Mouse (Mus musculus): Measurements from ENCODE around the gene Scap. TPM values are rescaled to one million over a fixed set of nuclear protein-coding genes. Genes with fewer than 3 reads are reported as not detected.
"Not testable (repeated sequence)": the region's sequence is repeated elsewhere in the genome, so short reads cannot be mapped to it uniquely, and the experiment has no call there.

The Scap gene
- polyA plus RNA-seq, 1 experiment: 41.2 TPM

DNA sequence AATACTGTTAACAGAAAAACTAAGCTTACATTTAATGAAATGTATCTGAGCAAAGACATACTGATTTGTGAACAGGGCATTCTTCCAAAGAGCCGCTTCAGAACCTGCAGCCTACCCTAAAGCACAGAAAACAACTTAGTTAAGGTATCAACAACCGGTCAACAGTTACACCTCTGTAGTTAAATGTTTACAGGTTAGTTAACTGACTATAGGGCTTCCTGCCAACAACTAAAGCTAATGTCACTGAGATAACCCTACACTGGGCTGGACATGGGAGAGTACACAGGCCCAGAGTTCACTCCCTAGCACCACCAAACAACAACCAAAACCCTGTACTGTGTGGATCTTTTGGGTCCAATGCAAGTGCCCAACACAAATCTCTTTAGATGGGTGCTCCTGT, 69.6 kb downstream of the Scap start:
- Histone ChIP-seq H3K4me1 (ENCODE audit: control insufficient read depth, insufficient read depth, low read length) (0 out of 2 replicates have a peak, but pooled peaks cover 2% of the 10 kb centered on the region), H3K27ac (ENCODE audit: insufficient read depth, low read length) (no peak overlapping the region), H3K4me3 (ENCODE audit: insufficient read depth, low read length) (no peak overlapping the region)
- no peak for TF ChIP-seq POLR2A (IDR thresholded peaks at IDR 0.05; ENCODE audit: low read depth, low read length)
- no peak for TF ChIP-seq CTCF (IDR thresholded peaks at IDR 0.05; ENCODE audit: borderline replicate concordance, insufficient read depth, low read length)

DNA sequence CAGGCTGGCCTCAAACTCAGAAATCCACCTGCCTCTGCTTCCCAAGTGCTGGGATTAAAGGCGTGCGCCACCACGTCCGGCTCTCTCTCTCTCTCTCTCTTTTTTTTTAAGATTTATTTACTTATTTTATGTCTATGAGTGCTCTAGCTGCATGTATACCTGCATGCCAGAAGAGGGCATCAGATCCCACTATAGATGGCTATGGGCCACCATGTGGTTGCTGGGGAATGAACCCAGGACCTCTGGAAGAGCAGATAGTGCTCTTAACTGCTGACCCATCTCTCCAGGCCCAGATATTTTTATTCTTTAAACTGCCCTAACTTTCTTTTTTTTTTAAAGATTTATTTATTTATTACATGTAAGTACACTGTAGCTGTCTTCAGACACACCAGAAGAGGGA, 70.2 kb downstream of the Scap start:
- not testable (repeated sequence) for H3K27ac ChIP-seq (ENCODE audit: insufficient read depth, low read length)

DNA sequence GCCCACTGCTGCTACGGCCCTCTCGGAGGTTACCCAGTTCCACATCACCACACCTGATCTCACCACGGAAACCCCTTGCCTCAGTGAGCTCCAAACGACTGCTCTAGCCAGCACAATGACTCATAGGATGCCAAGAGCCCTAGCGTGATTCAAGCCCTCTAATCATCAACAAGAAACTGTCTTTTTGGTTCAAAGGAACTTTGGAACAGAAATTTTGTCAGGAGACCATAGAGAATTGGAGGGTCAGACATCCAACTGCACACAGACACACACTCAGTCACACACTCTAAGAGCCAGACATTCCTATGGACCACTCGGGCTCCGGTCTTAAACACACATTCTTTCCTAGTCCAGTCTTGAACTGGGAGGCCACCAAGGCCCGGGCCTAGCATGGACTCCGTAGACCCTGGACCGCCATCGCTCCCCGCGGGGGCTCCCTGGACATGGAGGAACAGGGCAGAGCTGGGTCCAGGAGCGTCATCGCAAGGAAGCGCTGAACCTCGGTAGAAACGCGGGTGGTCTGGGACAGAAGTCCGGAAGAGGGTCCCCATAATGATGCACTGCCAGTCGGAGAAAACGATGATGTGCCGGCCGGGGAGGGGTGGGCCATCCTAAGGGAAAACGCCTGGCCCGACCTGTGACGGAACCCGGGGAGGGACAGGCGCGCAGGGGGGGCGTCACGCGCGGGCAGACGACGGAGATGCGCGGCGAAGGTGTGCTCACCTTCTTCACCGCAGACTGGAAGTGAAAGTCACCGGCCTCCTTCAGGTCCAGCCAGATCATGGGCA, 74.4 kb downstream of the Scap start:
- TF ChIP-seq CTCF (IDR thresholded peaks at IDR 0.05; ENCODE audit: borderline replicate concordance, insufficient read depth, low read length): no peak
- no peak; the same call in 1 of the 2 replicates for TF ChIP-seq POLR2A (IDR thresholded peaks at IDR 0.05; ENCODE audit: low read depth, low read length)
- H3K4me1 ChIP-seq (ENCODE audit: control insufficient read depth, insufficient read depth, low read length): no peaks in the 10 kb centered on the region
- H3K4me3 ChIP-seq (ENCODE audit: insufficient read depth, low read length): peak overlapping the region; percentile 94
- peak overlapping the region; percentile 68 for H3K27ac ChIP-seq (ENCODE audit: insufficient read depth, low read length)

More for the DNA sequence above, 70.2 kb downstream of the Scap start:
- not testable (repeated sequence) for H3K4me3 ChIP-seq (ENCODE audit: insufficient read depth, low read length); H3K4me1 ChIP-seq (ENCODE audit: control insufficient read depth, insufficient read depth, low read length)

DNA sequence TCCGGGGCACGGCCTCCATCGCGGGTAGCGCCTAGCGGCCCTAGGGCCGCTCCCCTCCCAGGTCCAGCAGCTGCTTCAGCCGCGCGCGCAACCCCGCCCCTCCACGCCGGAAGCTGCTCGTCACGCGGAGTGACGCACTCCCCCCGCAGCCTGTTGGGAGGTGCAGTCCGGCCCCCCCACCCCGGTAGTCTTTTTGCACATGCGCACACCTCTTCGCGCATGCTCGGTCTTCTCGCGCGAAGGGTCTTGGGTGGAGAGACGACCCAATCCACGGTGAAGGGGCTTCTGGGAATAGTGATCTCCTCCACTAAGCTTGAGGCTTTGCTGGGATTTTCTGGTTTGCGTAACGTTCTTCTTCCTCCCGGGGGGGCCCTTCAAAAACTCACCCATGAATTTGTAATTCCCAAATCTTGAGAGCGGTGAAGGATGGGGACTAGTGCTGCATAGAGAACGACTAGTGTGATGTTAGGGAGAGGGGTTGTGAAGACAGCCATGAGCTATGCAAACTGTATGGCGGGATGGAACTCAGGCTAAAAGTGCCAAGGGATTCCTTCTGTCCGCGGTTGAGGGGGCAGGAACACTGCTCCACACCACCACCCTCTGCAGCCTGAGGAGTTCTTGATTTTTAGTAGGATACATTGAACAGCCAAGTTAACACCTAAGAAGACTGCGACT, 75.1 kb downstream of the Scap start, which contains the start of gene Ptpn23:
TSS of gene Ptpn23 (minus strand) at position 115 of the 675 bp plus-strand sequence.
- H3K4me1 ChIP-seq (ENCODE audit: control insufficient read depth, insufficient read depth, low read length): no peaks in the 10 kb centered on the region
- TF ChIP-seq CTCF (IDR thresholded peaks at IDR 0.05; ENCODE audit: borderline replicate concordance, insufficient read depth, low read length): no peak
- TF ChIP-seq POLR2A (IDR thresholded peaks at IDR 0.05; ENCODE audit: low read depth, low read length): peak; percentile 66
- H3K27ac ChIP-seq (ENCODE audit: insufficient read depth, low read length): peak within 1 kb of the TSS; percentile 86
- peak within 1 kb of the TSS; percentile 94 for H3K4me3 ChIP-seq (ENCODE audit: insufficient read depth, low read length)

DNA sequence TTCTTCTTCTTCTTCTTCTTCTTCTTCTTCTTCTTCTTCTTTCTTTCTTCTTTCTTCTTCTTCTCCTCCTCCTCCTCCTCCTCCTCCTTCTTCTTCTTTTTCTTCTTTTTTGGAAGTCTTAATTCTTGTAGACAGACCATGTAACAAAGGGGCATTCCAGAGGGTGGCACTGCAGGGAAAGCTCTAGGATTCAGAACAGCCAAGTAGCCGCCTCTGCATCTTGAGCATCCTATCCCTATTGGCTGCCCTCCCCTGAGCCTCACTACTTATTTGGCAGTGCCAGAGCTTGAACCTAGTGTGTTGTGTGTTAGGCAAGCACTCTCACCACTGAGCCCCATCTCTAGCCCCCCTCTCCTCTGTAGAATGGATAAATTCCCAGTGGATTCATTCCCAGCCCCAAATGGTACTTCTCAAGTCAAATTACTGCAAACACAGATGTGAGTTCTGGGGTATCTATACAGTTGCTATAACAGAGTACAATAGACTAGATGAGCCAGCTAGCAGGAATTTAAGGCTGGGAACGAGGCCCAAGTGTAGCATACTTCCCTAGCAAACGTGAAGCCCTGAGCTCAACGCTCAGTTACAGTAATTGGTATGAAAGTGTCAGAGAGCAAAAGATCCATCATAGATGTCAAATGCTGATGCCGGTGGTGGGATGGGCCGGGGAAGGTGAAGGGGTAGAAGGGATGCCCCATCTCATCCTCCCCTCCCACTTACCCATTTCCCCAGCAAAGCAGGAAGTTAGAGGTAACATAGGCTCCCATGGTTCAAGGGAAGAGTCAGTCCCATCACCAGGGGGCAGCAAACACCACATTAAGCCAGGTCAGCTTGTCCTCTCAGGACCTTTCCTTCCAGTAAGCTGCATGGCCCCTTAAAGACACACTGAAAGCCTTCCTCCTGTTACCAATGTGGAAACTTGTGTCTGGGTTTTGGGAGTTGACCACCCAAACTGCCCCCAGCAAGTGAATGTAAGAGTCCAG, 78.1 kb downstream of the Scap start:
- Histone ChIP-seq H3K4me1 (ENCODE audit: control insufficient read depth, insufficient read depth, low read length) (no peaks in the 10 kb centered on the region), H3K27ac (ENCODE audit: insufficient read depth, low read length) (peak overlapping the region; percentile 22), H3K4me3 (ENCODE audit: insufficient read depth, low read length) (no peak overlapping the region)
- TF ChIP-seq POLR2A (IDR thresholded peaks at IDR 0.05; ENCODE audit: low read depth, low read length) (0 out of 2 replicates have a peak, but pooled peaks have one; percentile 17), CTCF (IDR thresholded peaks at IDR 0.05; ENCODE audit: borderline replicate concordance, insufficient read depth, low read length) (peak; percentile 89; the same call in 1 of the 2 replicates)

DNA sequence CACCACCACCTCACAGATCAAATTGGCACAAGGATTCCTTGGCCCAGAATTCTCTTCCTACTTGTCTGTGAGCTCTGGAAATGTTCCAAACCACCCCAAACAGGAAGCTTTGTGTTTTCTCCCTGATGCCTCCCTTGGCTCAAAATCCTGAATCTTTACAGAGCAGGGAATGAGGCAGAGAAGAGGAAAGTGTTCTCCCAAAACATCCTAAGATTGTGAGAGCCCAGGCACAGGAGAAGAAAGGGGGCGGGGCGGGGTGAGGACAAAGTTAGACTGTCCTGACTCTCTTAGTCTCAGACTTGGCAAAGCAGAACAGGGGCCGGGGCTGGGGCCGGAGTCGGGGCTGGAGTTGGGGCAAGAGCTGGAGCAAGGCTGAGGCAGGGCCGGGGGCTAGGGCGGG, 79.8 kb downstream of the Scap start:
- H3K4me3 ChIP-seq (ENCODE audit: insufficient read depth, low read length): no peak overlapping the region
- H3K4me1 ChIP-seq (ENCODE audit: control insufficient read depth, insufficient read depth, low read length): no peaks in the 10 kb centered on the region
- no peak for TF ChIP-seq CTCF (IDR thresholded peaks at IDR 0.05; ENCODE audit: borderline replicate concordance, insufficient read depth, low read length)
- no peak for TF ChIP-seq POLR2A (IDR thresholded peaks at IDR 0.05; ENCODE audit: low read depth, low read length)
- no peak overlapping the region for H3K27ac ChIP-seq (ENCODE audit: insufficient read depth, low read length)

DNA sequence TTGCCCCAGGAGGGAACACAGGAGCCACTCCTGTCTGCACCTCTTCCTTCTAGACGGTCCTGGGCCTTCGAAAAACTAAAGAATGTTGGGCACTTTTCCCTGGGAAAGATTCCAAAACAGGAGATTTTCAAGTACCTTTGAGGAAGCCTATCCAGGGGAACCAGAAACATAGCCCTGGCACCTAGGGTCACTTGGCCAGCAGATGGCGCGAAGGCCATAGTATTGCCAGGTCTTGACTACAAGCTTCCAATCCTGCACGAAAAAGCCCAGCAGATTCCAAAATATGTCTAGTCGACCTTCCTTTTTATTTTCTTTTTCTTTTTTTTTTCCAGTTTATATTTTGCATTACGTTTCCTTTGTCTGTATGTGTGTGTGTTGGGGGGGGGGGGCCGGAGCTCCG, 80.7 kb downstream of the Scap start:
- no peak for TF ChIP-seq POLR2A (IDR thresholded peaks at IDR 0.05; ENCODE audit: low read depth, low read length)
- TF ChIP-seq CTCF (IDR thresholded peaks at IDR 0.05; ENCODE audit: borderline replicate concordance, insufficient read depth, low read length): peak; percentile 58; the same call in 1 of the 2 replicates
- Histone ChIP-seq H3K27ac (ENCODE audit: insufficient read depth, low read length) (no peak overlapping the region), H3K4me1 (ENCODE audit: control insufficient read depth, insufficient read depth, low read length) (no peaks in the 10 kb centered on the region), H3K4me3 (ENCODE audit: insufficient read depth, low read length) (no peak overlapping the region)

DNA sequence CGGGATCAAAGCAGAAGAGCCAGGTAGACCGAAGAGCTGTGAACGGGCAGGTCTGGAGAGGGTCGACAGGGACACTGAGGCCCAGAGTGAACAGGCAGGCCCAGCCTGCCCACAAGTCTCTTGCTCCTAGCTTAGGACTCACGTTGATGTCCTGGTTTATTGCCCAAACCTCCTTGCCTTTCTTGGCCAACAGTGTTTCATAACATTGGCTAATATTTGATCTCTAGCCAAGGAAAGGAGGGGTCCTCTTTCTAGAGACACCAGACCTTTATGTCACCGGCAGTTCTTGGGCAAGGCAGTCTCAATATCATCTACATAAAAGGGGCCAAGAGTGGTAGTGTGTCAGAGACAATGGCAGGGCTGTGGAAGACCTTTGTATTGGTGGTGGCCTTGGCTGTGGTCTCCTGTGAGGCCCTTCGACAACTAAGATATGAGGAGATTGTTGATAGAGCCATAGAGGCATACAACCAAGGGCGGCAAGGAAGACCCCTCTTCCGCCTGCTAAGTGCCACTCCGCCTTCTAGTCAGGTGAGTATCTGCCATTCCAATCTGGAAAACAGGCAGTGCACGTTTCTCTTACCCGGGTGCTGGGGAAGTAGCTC, 86.5 kb downstream of the Scap start, which contains the start of gene Ngp:
TSS of gene Ngp (plus strand) at position 237 of the 602 bp plus-strand sequence.
- no peak within 1 kb of the TSS for H3K4me3 ChIP-seq (ENCODE audit: insufficient read depth, low read length)
- no peak for TF ChIP-seq CTCF (IDR thresholded peaks at IDR 0.05; ENCODE audit: borderline replicate concordance, insufficient read depth, low read length)
- TF ChIP-seq POLR2A (IDR thresholded peaks at IDR 0.05; ENCODE audit: low read depth, low read length): no peak
- H3K27ac ChIP-seq (ENCODE audit: insufficient read depth, low read length): no peak within 1 kb of the TSS
- H3K4me1 ChIP-seq (ENCODE audit: control insufficient read depth, insufficient read depth, low read length): no peaks in the 10 kb centered on the region

DNA sequence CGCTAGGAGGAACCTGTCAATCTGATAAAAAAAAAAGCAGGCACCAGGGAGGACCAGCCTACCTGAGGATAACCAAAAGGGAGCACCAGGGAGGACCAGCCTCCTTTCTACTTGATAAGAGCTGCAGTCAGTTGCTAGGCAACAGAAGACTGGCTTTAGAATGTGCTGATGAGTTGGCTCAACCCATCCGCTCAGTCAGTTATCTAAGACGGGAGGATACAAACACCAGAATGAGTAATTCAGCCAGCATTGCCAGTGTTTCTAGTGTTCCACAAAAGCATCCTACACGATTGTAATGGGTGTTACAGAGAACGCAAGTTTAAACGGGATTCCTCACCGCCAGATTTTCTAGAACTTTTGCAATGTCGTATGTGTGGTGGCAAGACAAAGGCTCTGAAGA, 98.2 kb downstream of the Scap start:
- TF ChIP-seq POLR2A (IDR thresholded peaks at IDR 0.05; ENCODE audit: low read depth, low read length) (no peak), CTCF (IDR thresholded peaks at IDR 0.05; ENCODE audit: borderline replicate concordance, insufficient read depth, low read length) (no peak)
- Histone ChIP-seq H3K27ac (ENCODE audit: insufficient read depth, low read length) (no peak overlapping the region), H3K4me3 (ENCODE audit: insufficient read depth, low read length) (no peak overlapping the region), H3K4me1 (ENCODE audit: control insufficient read depth, insufficient read depth, low read length) (no peaks in the 10 kb centered on the region)

Measured in embryonic fibroblast, embryonic 13.5 days (primary cell).